Mouse (Mus musculus) limb, embryonic 12.5 days (tissue): ENCODE results near the gene Chst10. TPM values are rescaled to one million over a fixed set of nuclear protein-coding genes. Genes with fewer than 3 reads are reported as not detected.

ENCODE experiments used
- ATAC-seq: fragments of 200-750 bp; cut with Nextera tagmentation; 2 replicates; pipeline ENCODE4 v1.8.0; 2017; ENCODE audit warnings: low read depth, moderate TSS enrichment; ENCODE audit not compliant: insufficient number of reproducible peaks, insufficient read depth, low FRiP score, low TSS enrichment
- H3K27ac ChIP-seq: fragments of 300-500 bp; sonication (generic); 2 replicates; pipeline ENCODE4 v1.5.1; 2016; ENCODE audit warnings: mild to moderate bottlenecking, moderate library complexity
- H3K27me3 ChIP-seq: fragments of 300-500 bp; sonication (generic); 2 replicates; pipeline ENCODE4 v1.6.1; 2016; ENCODE audit warnings: mild to moderate bottlenecking, moderate library complexity
- H3K36me3 ChIP-seq: fragments of 300-500 bp; sonication (generic); 2 replicates; pipeline ENCODE4 v1.6.1; 2016; ENCODE audit warnings: mild to moderate bottlenecking, moderate library complexity
- H3K4me1 ChIP-seq: fragments of 300-500 bp; sonication (generic); replicated peaks from 2 replicates; pipeline ENCODE4 v1.6.1; 2016
- H3K4me2 ChIP-seq: fragments of 300-500 bp; sonication (generic); 2 replicates; pipeline ENCODE4 v1.6.1; 2016; ENCODE audit warnings: mild to moderate bottlenecking, moderate library complexity
- H3K4me3 ChIP-seq: fragments of 300-500 bp; sonication (generic); replicated peaks from 2 replicates; pipeline ENCODE4 v1.5.1; 2016; ENCODE audit warnings: mild to moderate bottlenecking
- H3K9ac ChIP-seq: fragments of 300-500 bp; sonication (generic); replicated peaks from 2 replicates; pipeline ENCODE4 v1.6.1; 2016; ENCODE audit warnings: mild to moderate bottlenecking, moderate library complexity
- H3K9me3 ChIP-seq: fragments of 300-500 bp; sonication (generic); 2 replicates; pipeline ENCODE4 v1.6.1; 2016; ENCODE audit warnings: mild to moderate bottlenecking, moderate library complexity
- WGBS: fragments of 180-500 bp; shearing (Covaris S2); methylation state at CpG from one replicate; pipeline ENCODE4 v1.1.7; 2016; 5-methylcytosine and 5-hydroxymethylcytosine counted together
- polyA plus RNA-seq: library from polyadenylated mRNA; unstranded; fragments of >200 nt; fragmentation: Nextera tagmentation; extraction: Ambion mirVana; gene quantifications from 2 replicates; pipeline ENCODE4 v1.2.1, GENCODE M21; 2016

The Chst10 gene
- polyA plus RNA-seq, 1 experiment from 2014 or later: 11.1 TPM

GRCm38 (mm10) chr1:38847975-38848374, 50.0 kb downstream of the Chst10 start:
- Histone ChIP-seq H3K4me2 (no peak overlapping the region), H3K27ac (no peak overlapping the region), H3K9me3 (no peaks in the 10 kb centered on the region), H3K4me1 (no peaks in the 10 kb centered on the region), H3K4me3 (no peak overlapping the region), H3K27me3 (no peaks in the 10 kb centered on the region; the same call in 1 of the 2 replicates), H3K9ac (no peak overlapping the region), H3K36me3 (no peaks in the 10 kb centered on the region)
- WGBS: 73% methylated on average over 11 of the region's 11 CpGs
- ATAC-seq: no peak

- Histone ChIP-seq H3K27me3 (peaks cover 12% of the 10 kb centered on the region), H3K9me3 (no peaks in the 10 kb centered on the region), H3K9ac (no peak overlapping the region), H3K4me1 (no peaks in the 10 kb centered on the region), H3K4me2 (no peak overlapping the region), H3K27ac (no peak overlapping the region), H3K4me3 (no peak overlapping the region), H3K36me3 (no peaks in the 10 kb centered on the region)
- WGBS: 67% methylated on average over 4 of the region's 4 CpGs
- no peak for ATAC-seq
Observed at GRCm38 (mm10) chr1:38843275-38843674, 54.7 kb downstream of the Chst10 start.

DNA sequence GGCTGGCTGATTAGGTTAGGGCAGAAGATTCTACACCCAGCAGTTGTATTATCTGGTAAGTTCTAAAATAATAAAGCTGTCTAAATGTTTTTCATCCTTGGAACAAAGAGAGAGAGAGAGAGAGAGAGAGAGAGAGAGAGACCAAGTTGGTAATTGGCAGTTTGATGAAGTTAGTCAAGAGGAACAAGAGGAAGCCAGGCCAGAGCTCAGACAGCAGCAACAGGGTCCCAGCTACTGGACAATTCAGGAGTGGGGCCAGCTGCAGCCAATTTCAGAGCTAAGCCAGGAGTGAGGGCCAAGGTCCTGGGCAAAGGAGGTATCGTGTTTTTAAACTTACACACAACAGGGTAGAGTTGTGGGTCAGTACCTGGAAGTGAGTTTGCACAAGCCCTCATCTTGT, 55.1 kb downstream of the Chst10 start:
- Histone ChIP-seq H3K4me1 (no peaks in the 10 kb centered on the region), H3K27ac (no peak overlapping the region), H3K36me3 (no peaks in the 10 kb centered on the region), H3K9ac (no peak overlapping the region), H3K9me3 (no peaks in the 10 kb centered on the region), H3K4me2 (no peak overlapping the region), H3K27me3 (peaks cover 16% of the 10 kb centered on the region), H3K4me3 (no peak overlapping the region)
- ATAC-seq: no peak
- 74% methylated on average over 1 of the region's 1 CpGs for WGBS

GRCm38 (mm10) chr1:38839944-38840343, 58.0 kb downstream of the Chst10 start:
- H3K36me3 ChIP-seq: no peaks in the 10 kb centered on the region
- no peak overlapping the region for H3K9ac ChIP-seq
- WGBS: 28% methylated on average over 1 of the region's 1 CpGs
- no peak overlapping the region for H3K4me3 ChIP-seq
- no peak overlapping the region for H3K4me2 ChIP-seq
- peaks cover 45% of the 10 kb centered on the region for H3K27me3 ChIP-seq
- ATAC-seq: no peak
- no peak overlapping the region for H3K27ac ChIP-seq
- peaks cover 7% of the 10 kb centered on the region for H3K4me1 ChIP-seq
- no peaks in the 10 kb centered on the region for H3K9me3 ChIP-seq

- Histone ChIP-seq H3K4me2 (peak within 1 kb of the TSS; percentile 100), H3K27me3 (peaks cover 59% of the 10 kb centered on the region), H3K4me1 (peaks cover 7% of the 10 kb centered on the region), H3K4me3 (peak within 1 kb of the TSS; percentile 70), H3K27ac (no peak within 1 kb of the TSS), H3K9me3 (no peaks in the 10 kb centered on the region), H3K9ac (peak within 1 kb of the TSS; percentile 71), H3K36me3 (no peaks in the 10 kb centered on the region)
- ATAC-seq: peak; percentile 63; the same call in 1 of the 2 replicates
- WGBS: 2% methylated on average over 47 of the region's 47 CpGs
Observed at GRCm38 (mm10) chr1:38836477-38836872, 61.5 kb downstream of the Chst10 start, which contains the start of gene Lonrf2. Gene Lonrf2 (minus strand): TSS chr1:38836711.

DNA sequence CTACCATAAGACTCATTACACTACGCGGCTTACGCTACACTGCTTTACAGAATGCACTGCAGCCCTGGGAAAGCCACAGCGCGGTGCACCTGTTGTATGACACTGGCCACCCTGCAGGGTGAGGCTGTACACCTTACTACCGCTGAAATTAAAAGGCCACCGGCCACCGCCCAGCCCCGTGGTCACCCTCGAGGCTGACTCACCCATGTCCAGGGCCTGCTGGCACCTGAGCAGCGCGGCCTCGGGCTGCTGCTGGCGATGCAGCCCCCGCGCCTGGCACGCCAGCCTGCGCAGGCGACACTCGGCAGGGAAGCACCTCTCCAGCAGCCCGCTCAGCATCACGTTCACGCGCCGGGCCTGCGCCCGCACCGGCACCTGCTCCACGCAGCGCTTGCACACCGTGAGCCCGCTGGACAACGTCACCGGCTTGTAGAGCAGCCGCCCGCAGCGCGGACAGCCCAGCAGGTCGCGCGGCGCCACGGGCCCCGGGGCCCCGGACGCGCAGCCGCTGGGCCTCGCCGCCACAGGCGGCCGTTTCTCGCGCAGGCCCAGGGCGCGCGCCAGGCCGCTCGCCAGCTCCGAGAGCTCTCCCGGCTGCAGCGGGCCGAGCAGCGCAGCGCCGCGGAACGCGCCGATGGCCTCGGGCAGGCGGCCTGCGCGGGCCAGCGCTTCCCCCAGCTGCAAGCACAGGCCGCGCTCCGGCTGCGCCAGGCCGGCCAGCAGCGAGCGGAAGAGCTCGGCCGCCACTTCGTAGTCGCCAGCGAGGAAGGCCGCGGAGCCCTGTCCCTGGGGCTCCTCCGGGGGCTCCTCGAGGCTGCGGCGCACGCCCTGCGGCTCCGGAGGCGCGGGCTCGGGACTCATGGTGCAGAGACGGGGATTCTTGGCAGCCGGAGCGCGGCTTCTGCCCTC, 62.1 kb downstream of the Chst10 start:
- Histone ChIP-seq H3K4me2 (peak overlapping the region; percentile 100), H3K9ac (peak overlapping the region; percentile 71), H3K27me3 (peaks cover 59% of the 10 kb centered on the region), H3K4me3 (peak overlapping the region; percentile 70), H3K36me3 (no peaks in the 10 kb centered on the region), H3K9me3 (no peaks in the 10 kb centered on the region), H3K4me1 (peaks cover 7% of the 10 kb centered on the region), H3K27ac (no peak overlapping the region)
- 0 out of 2 replicates have a peak, but pooled peaks have one; percentile 70 for ATAC-seq
- 2% methylated on average over 100 of the region's 103 CpGs for WGBS

DNA sequence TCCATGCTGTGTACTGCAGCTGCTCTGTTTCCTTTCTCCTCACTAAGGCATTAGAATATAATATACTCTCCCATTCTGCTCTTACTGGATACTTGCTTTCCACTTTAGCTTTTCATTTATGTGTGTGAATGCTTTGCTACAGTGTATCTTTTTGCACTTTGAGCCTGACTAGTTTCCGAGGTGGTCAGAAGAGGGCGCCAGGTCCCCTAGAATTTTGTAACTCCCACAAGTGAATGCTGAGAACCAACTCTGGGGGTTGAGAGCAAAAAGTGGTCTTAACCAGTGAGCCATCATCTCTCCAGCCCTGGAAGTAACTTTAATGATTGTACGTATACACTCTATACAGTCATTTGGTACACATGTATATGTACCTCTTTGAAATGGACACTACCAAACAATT, 63.1 kb downstream of the Chst10 start:
- H3K36me3 ChIP-seq: no peaks in the 10 kb centered on the region
- H3K9ac ChIP-seq: no peak overlapping the region
- ATAC-seq: no peak
- H3K27me3 ChIP-seq: peaks cover 59% of the 10 kb centered on the region
- H3K27ac ChIP-seq: no peak overlapping the region
- H3K4me1 ChIP-seq: peaks cover 7% of the 10 kb centered on the region
- H3K4me3 ChIP-seq: peak overlapping the region; percentile 70; the same call in 1 of the 2 replicates
- H3K4me2 ChIP-seq: peak overlapping the region; percentile 100
- H3K9me3 ChIP-seq: no peaks in the 10 kb centered on the region
- 27% methylated on average over 3 of the region's 3 CpGs for WGBS

DNA sequence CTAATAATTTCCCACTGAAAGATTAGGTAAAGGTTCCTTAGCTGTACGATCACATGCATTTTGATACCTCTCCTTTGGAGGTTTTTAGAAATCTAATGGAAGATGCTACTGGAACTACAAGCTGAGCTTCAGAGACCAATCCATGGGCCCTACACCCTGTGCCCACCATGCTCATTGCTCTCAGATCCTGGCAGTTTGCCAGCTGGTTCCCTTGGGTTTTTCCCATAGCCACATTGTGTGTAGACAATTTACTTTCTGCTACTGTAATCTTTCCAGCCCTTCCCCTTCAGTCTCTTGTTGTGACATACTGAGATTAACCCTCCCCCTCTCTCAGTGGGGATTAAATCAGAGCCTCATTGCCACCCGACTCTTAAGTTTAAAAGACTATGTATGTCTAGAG, 73.0 kb downstream of the Chst10 start:
- no peak overlapping the region for H3K4me3 ChIP-seq
- no peaks in the 10 kb centered on the region for H3K27me3 ChIP-seq
- 0 out of 2 replicates have a peak, but pooled peaks cover 3% of the 10 kb centered on the region for H3K4me1 ChIP-seq
- H3K9me3 ChIP-seq: no peaks in the 10 kb centered on the region
- no peak overlapping the region for H3K27ac ChIP-seq
- H3K4me2 ChIP-seq: no peak overlapping the region
- H3K9ac ChIP-seq: no peak overlapping the region
- no peak for ATAC-seq
- no peaks in the 10 kb centered on the region for H3K36me3 ChIP-seq
- WGBS: 76% methylated on average over 2 of the region's 2 CpGs

- no peak overlapping the region for H3K4me2 ChIP-seq
- H3K4me3 ChIP-seq: no peak overlapping the region
- no peaks in the 10 kb centered on the region for H3K9me3 ChIP-seq
- WGBS: 62% methylated on average over 2 of the region's 2 CpGs
- no peak overlapping the region for H3K9ac ChIP-seq
- H3K36me3 ChIP-seq: no peaks in the 10 kb centered on the region
- no peaks in the 10 kb centered on the region for H3K27me3 ChIP-seq
- no peak for ATAC-seq
- H3K4me1 ChIP-seq: 0 out of 2 replicates have a peak, but pooled peaks cover 3% of the 10 kb centered on the region
- no peak overlapping the region for H3K27ac ChIP-seq
Observed at GRCm38 (mm10) chr1:38823851-38824250, 74.1 kb downstream of the Chst10 start.

DNA sequence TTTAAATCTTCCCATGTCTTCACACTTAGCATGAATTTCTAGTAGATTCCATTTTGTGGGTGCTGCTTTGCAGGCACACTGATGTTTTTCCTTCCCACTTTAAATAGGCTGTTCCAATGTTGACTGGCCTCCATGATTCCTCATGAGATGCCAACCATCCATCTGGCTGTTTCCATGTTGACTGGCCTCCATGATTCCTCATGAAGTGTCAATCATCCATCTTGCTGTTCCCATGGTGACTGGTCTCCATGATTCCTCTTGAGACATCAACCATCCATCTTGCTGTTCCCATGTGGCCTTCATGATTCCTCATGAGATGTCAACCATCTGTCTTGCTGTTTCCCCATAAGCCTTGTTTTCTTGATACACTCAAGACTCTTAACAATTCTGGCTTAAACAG, 78.3 kb downstream of the Chst10 start:
- Histone ChIP-seq H3K27ac (no peak overlapping the region), H3K4me1 (peaks cover 23% of the 10 kb centered on the region), H3K9ac (no peak overlapping the region), H3K9me3 (no peaks in the 10 kb centered on the region), H3K4me2 (no peak overlapping the region), H3K4me3 (no peak overlapping the region), H3K36me3 (no peaks in the 10 kb centered on the region), H3K27me3 (no peaks in the 10 kb centered on the region)
- ATAC-seq: no peak

- no peak overlapping the region for H3K9ac ChIP-seq
- WGBS: 76% methylated on average over 3 of the region's 3 CpGs
- no peak overlapping the region for H3K4me3 ChIP-seq
- 0 out of 2 replicates have a peak, but pooled peaks cover 4% of the 10 kb centered on the region for H3K36me3 ChIP-seq
- no peaks in the 10 kb centered on the region for H3K27me3 ChIP-seq
- 0 out of 2 replicates have a peak overlapping the region, but pooled peaks have one; percentile 5 for H3K27ac ChIP-seq
- peaks cover 23% of the 10 kb centered on the region for H3K4me1 ChIP-seq
- no peak for ATAC-seq
- H3K4me2 ChIP-seq: no peak overlapping the region
- H3K9me3 ChIP-seq: no peaks in the 10 kb centered on the region
Observed at GRCm38 (mm10) chr1:38817671-38818070, 80.3 kb downstream of the Chst10 start.
